Mouse (Mus musculus) hindlimb bud, embryonic 11.5 days (tissue): ENCODE data around the gene Rpa2.
"Not testable (repeated sequence)": the region's sequence is repeated elsewhere in the genome, so short reads cannot be mapped to it uniquely, and the experiment has no call there.

Source experiments
- DNase-seq: peaks from one replicate; pipeline ENCODE4 v3.0.0-alpha.2; 2012; ENCODE audit warnings: low read depth, low spot score; ENCODE audit errors: extremely low spot score

Gene Rpa2

DNA sequence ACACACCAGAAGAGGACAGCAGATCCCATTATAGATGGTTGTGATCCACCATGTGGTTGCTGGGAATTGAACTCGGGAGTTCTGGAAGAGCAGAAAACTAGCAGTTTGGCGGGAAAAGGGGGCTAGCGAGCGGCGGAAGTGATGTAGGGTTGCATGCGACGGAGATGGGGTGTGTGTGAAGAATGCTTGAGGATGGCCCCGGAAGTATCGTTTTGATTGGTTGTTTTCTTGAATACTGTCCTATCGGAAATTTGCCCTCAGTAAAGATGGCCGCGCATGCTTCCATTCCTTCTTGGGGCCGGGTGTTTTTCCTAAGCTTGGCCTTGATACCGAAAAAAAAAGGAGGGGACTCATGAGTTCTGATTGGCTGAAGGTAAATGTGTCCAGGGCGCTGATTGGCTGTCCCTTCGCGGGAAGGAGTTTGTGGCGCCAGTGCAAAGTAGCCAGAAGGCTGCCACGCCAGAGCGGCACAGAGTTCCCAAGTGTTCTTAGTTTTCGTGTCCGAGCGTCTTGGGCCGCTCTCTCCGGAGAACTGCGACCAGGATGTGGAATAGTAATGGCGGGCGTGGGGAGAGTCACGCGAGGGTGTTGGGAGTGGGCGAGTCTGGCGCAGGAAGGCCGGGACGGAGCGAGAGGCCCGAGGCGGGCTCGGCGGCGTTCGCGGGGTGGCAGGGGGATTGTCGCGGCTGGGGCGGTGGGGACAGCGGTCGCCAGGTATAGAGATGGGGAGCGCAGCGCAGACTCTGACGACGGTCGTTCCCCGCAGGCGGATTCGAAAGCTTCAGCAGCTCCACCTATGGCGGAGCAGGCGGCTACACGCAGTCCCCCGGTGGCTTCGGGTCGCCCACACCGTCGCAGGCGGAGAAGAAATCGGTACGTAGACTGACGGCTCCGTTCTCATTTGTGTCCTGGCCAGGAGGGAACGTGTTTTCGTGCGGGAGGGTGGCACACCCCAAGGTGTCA, at the start of gene Rpa2:
TSS of gene Rpa2 (plus strand) at position 419 of the 963 bp plus-strand sequence.
- DNase-seq: peak; percentile 100

GRCm38 (mm10) chr4:132728233-132728632, 39.9 kb upstream of the Rpa2 start:
- DNase-seq: no peak

- no peak for DNase-seq
Observed at GRCm38 (mm10) chr4:132731616-132732015, 36.5 kb upstream of the Rpa2 start.

GRCm38 (mm10) chr4:132732148-132732684, 35.9 kb upstream of the Rpa2 start, which contains the start of gene Xkr8:
Gene Xkr8, minus strand, starts transcription at chr4:132732546.
- DNase-seq: peak; percentile 16

GRCm38 (mm10) chr4:132733071-132733770, 34.9 kb upstream of the Rpa2 start:
- DNase-seq: no peak

DNA sequence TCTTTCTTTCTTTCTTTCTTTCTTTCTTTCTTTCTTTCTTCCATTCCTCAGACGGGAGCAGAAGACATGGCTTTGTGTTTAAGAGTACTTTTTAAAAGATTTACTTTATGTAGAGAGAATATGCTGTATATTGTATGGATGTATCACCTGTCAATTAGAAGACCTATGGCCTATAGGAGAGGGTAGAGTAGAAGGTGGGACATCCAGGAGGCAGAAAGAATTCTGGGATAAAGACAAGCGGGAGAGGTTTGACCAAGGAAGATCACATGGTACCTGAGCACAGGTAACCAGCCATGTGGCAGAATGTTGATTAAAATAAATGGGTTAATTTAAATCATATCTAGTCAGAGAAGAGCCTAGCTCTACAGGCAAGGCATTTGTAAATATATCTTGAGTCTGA, 33.4 kb upstream of the Rpa2 start:
- no peak for DNase-seq

DNA sequence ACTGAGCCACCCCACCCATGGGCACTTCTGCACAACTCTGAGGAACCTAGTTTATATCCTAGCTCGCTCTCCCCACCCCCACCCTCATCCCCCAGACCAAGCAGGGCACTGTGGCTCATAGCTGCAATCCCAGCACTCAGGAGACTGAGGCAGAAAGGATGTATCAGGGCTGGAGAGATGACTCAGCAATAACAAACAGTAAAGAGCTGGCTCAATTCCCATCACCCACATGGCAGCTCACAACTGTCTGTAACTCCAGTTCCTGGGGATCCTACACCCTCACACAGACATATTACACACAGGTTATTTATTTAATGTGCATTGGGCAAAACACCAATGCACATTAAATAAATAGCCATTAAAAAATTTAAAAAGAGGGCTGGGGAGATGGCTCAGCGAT, 32.7 kb upstream of the Rpa2 start:
- DNase-seq: no peak

GRCm38 (mm10) chr4:132735894-132736293, 32.2 kb upstream of the Rpa2 start:
- no peak for DNase-seq

DNA sequence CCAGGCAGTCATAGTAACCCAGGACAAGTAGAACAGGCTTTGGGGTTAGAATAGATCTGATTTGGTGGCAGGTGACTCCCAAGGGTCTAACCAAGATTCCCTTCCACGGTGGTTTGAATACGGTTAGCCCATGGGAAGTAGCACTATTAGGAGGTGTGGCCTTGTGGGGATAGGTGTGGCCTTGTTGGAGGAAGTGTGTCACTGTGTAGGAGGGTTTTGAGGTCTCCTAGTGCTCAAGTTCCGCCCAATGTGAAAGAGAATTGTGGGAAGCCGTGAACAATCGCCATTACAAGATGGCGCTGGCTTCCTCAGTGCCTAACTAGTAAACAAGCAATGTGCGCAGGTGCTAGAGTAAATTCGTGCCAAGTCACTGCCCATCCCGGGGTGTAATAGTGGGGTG, 31.0 kb upstream of the Rpa2 start:
- DNase-seq: not testable (repeated sequence)

DNA sequence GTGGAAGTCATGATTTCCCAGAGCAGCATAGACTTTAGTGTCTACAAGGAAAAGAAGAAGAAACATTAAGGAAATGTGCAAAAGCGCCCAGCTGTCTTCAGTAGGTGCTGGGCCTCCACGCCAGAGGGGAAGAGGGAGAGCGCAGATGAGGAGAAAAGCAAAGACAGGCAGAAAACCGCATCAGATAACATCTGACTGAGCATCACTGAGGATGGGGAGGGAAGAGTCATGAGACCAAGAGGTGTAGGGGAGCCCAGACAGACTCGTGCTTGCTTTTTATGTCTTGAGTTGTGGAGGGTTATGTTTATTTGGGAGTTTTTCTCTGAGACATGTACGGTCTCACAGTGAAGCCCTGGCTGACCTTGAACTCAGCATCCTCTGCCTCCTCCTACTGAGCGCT, 26.6 kb upstream of the Rpa2 start:
- no peak for DNase-seq

DNA sequence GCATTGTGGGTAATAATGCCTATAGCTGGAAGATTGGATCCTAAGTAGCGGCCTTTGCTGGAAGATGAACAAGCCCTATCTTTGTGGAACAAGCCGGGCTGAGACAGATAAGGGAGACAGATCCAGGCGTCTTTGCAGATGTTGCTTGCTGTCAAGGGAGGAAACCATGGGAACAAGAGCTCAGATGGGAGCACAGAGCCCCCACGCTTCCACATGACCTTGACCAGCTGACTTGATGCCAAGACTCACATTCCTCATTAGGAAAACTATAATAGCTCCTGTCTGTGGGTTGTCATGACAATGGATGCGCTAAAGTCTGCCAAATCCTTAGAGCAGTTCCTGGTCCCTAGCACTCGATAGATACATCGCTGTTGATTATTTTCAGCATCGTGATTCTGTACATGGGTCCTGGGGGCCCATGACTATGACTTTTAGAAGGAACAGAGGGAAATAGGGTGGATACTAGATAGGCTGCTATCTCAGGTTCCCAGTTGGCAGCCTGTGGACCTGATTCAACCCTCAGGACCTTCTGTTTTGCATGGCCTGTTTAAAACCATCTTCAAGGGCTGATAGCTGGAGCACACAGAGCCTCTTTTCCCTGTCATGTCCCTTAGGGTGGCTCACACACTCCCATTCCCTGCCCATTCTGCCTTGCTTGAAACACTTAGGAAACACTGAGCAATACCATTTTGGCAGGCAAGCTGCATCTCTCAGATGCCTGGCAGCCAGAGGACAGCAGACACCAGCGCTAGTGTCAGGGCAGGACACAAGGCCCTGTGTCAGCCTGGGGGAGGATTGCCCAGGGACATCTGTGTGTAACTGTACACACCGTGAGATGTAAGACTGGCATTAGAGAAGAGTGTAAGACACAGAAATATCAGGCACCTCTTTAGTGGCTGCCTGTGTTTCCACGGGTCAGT, 23.9 kb upstream of the Rpa2 start:
- DNase-seq: no peak

DNA sequence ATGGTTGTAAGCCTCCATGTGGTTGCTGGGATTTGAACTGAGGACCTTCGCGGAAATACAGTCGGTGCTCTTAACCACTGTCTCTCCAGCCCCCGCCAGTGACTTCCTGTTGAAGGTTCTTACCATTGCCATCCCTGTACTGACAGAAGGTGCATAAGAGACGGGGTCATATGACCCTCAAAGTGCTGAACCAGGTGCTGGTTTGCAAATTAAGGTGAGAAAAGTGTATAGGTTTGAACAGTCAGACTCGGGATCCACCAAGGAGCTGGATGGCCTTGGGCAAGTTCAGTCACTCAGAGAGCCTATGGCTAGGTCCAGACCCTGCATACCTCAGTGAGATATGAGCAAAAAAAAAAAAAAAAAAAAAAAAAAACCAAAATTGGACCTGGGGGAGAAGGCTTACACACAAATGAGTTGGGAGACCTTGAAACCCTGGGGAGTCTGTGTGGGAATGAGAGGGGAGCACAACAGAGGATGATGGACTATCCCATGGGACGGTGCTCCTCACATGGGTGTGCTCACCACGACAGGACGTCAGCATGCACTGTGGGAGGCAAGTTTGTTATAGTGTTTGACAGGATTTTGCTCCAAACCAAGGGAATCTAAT, 21.1 kb upstream of the Rpa2 start:
- no peak for DNase-seq

GRCm38 (mm10) chr4:132747664-132748259, 20.4 kb upstream of the Rpa2 start:
- DNase-seq: no peak

DNA sequence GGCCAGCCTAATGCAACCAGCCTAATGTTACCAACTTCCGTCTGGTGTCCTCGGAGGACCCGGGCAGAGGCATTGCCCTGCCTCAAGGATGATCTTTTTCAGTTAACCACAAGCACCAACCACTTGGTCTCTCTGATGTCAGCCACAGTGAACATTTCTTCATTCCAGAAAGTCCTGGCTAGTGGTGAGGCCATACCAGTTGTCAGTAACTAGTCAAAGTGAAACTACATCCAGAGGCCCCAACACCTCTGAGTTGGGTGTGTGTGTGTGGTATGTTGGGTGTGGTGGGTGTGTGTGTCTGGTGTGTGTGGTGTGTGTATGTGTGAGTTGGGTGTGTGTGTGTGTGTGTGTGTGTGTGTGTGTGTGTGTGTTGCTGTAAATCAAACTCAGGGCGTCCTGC, 19.4 kb upstream of the Rpa2 start:
- no peak for DNase-seq

DNA sequence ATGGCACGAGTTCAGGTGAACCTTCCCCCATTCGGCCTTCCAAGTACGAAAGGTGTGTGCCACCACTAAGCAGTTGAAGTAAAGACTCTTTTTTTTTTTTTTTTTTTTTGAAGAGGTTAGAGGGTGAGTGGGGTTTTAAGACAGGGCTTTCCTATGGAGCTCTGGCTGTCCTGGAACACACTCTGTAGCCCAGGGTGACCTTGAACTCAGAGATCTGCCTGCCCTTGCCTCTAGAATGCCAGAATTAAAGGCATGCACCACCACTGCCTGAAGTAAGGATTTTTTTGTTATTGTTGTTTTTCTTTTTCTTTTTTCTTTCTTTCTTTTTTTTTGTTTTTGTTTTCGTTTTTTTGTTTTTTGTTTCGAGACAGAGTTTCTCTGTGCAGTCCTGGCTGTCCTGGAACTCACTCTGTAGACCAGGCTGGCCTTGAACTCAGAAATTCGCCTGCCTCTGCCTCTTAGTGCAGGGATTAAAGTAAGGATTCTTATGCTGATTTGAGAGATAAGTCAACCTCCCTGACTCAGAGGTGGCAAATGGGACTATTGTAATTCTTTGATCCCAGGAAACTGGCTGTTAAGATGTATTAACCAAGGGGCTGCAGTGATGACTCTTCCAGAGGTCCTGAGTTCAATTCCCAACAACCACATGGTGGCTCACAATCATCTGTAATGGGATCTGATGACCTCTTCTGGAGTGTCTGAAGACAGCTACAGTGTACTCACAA, 18.7 kb upstream of the Rpa2 start:
- no peak for DNase-seq

GRCm38 (mm10) chr4:132752992-132753391, 15.1 kb upstream of the Rpa2 start:
- DNase-seq: no peak

- DNase-seq: peak; percentile 50
Observed at GRCm38 (mm10) chr4:132756974-132757373, 11.2 kb upstream of the Rpa2 start, which contains the start of gene Smpdl3b. Gene Smpdl3b, minus strand, starts transcription at chr4:132757252.

DNA sequence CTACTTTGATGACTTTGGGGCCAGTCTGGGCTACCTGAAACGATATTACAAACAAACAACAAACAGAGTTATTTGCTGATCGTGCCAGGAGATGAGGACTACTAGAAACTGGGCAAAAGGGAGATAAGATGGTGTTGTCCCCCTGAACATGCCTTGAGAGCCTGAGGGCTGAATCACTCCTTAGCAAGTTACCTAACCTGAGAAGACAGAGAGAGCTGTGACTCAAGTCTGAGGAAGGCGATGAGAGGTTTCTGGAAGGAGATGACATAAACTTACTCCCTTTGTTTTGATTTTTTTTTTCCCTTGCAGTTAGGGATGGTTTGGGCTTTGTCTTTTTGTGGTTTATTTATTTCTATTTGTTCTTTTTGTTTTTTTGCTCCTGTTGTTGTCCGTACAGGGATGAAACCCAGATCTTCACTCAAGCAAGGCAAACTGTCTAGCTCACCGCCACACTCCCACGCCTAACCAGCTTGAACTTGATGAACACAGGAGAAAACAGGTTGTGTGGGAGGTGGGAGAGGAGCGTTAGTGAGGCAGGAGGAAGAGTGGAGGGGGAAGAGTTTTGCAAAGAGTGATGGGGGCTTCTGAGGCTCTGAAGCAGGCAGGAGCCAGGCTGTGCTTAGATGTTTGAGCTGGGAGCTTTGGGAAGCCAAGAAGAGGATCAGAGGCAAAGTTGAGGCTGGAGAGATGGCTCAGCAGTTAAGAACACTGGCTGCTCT, 10.3 kb upstream of the Rpa2 start:
- DNase-seq: no peak
